Mouse (Mus musculus) lung, postnatal 4 days (tissue): ENCODE measurements around the gene Eaf1.
A peak's percentile ranks its signal among the peaks of the same experiment; 100 is the strongest.
"Not testable (repeated sequence)": the region's sequence is repeated elsewhere in the genome, so short reads cannot be mapped to it uniquely, and the experiment has no call there.

Source experiments
- DNase-seq, 2 experiments: peaks; one replicate each; pipeline ENCODE4 v3.0.0; 2021

Gene Eaf1

GRCm38 (mm10) chr14:31494349-31494974 is at the start of gene Eaf1:
Gene Eaf1, plus strand, starts transcription at chr14:31494399.
- no peak for DNase-seq

GRCm38 (mm10) chr14:31448994-31449393 is 45.2 kb upstream of the Eaf1 start:
- no peak for DNase-seq

GRCm38 (mm10) chr14:31453946-31454345 is 40.3 kb upstream of the Eaf1 start:
- DNase-seq: not testable (repeated sequence)

- DNase-seq: no peak
These were observed 39.2 kb upstream of the Eaf1 start for GRCm38 (mm10) chr14:31454849-31455566.

- DNase-seq: no peak
These were observed 38.0 kb upstream of the Eaf1 start for GRCm38 (mm10) chr14:31456064-31456721.

- peak in 1 of 2 experiments; percentile 63 for DNase-seq
These were observed 36.2 kb upstream of the Eaf1 start for GRCm38 (mm10) chr14:31458006-31458405.

GRCm38 (mm10) chr14:31462226-31462625 is 32.0 kb upstream of the Eaf1 start:
- DNase-seq: not testable (repeated sequence)

GRCm38 (mm10) chr14:31462886-31463285 is 31.3 kb upstream of the Eaf1 start:
- DNase-seq: peak; percentile 23 to 65

- DNase-seq: peak in 1 of 2 experiments; percentile 15
These were observed 30.0 kb upstream of the Eaf1 start for GRCm38 (mm10) chr14:31464176-31464575.

- no peak for DNase-seq
These were observed 24.5 kb upstream of the Eaf1 start for GRCm38 (mm10) chr14:31469711-31470110.

- DNase-seq: peak in 1 of 2 experiments; percentile 68
These were observed 21.6 kb upstream of the Eaf1 start for GRCm38 (mm10) chr14:31472451-31473061.

GRCm38 (mm10) chr14:31473297-31473696 is 20.9 kb upstream of the Eaf1 start:
- DNase-seq: no peak

GRCm38 (mm10) chr14:31482417-31482816 is 11.8 kb upstream of the Eaf1 start:
- DNase-seq: no peak

GRCm38 (mm10) chr14:31486465-31486864 is 7.7 kb upstream of the Eaf1 start:
- DNase-seq: no peak

GRCm38 (mm10) chr14:31488055-31488454 is 6.1 kb upstream of the Eaf1 start:
- peak; percentile 18 to 57 for DNase-seq

GRCm38 (mm10) chr14:31493901-31494300 is 298 bp upstream of the Eaf1 start:
- DNase-seq: no peak

- peak; percentile 92 to 94 for DNase-seq
These were observed 816 bp downstream of the Eaf1 start, which contains the start of gene Mettl6 for GRCm38 (mm10) chr14:31494975-31495455. Gene Mettl6, minus strand, starts transcription at chr14:31495040.

- no peak for DNase-seq
These were observed 1.3 kb downstream of the Eaf1 start for GRCm38 (mm10) chr14:31495538-31495937.

GRCm38 (mm10) chr14:31496241-31496646 is 2.0 kb downstream of the Eaf1 start:
- DNase-seq: no peak

GRCm38 (mm10) chr14:31499526-31499925 is 5.3 kb downstream of the Eaf1 start:
- no peak for DNase-seq

- DNase-seq: no peak
These were observed 9.2 kb downstream of the Eaf1 start for GRCm38 (mm10) chr14:31503406-31503805.

- no peak for DNase-seq
These were observed 12.3 kb downstream of the Eaf1 start for GRCm38 (mm10) chr14:31506456-31506855.

- peak in 1 of 2 experiments; percentile 36 for DNase-seq
These were observed 15.7 kb downstream of the Eaf1 start for GRCm38 (mm10) chr14:31509911-31510310.
